Mouse (Mus musculus) embryonic facial prominence, embryonic 15.5 days (tissue): ENCODE data around the gene Dip2b. TPM values are rescaled to one million over a fixed set of nuclear protein-coding genes. Genes with fewer than 3 reads are reported as not detected.

Experiments used
- ATAC-seq: fragments of 200-750 bp; cut with Nextera tagmentation; 2 replicates; pipeline ENCODE4 v1.8.0; 2017; ENCODE audit warnings: low read depth, moderate TSS enrichment; ENCODE audit not compliant: insufficient number of reproducible peaks, low FRiP score, low TSS enrichment
- H3K27ac ChIP-seq: fragments of 300-500 bp; sonication (generic); replicated peaks from 2 replicates; pipeline ENCODE4 v1.5.1; 2015; ENCODE audit warnings: mild to moderate bottlenecking, inconsistent platforms
- H3K27me3 ChIP-seq: fragments of 300-500 bp; sonication (generic); 2 replicates; pipeline ENCODE4 v1.6.1; 2015; ENCODE audit warnings: inconsistent platforms
- H3K36me3 ChIP-seq: fragments of 300-500 bp; sonication (generic); 2 replicates; pipeline ENCODE4 v1.6.1; 2015; ENCODE audit warnings: mild to moderate bottlenecking, inconsistent platforms
- H3K4me1 ChIP-seq: fragments of 300-500 bp; sonication (generic); 2 replicates; pipeline ENCODE4 v1.6.1; 2015; ENCODE audit warnings: inconsistent platforms
- H3K4me2 ChIP-seq: fragments of 300-500 bp; sonication (generic); replicated peaks from 2 replicates; pipeline ENCODE4 v1.6.1; 2015; ENCODE audit warnings: mild to moderate bottlenecking, inconsistent platforms
- H3K4me3 ChIP-seq: fragments of 300-500 bp; sonication (generic); replicated peaks from 2 replicates; pipeline ENCODE4 v1.5.1; 2015; ENCODE audit warnings: mild to moderate bottlenecking, inconsistent platforms
- H3K9ac ChIP-seq: fragments of 300-500 bp; sonication (generic); 2 replicates; pipeline ENCODE4 v1.6.1; 2015; ENCODE audit warnings: inconsistent platforms
- H3K9me3 ChIP-seq: fragments of 300-500 bp; sonication (generic); replicated peaks from 2 replicates; pipeline ENCODE4 v1.6.1; 2016; ENCODE audit warnings: inconsistent platforms
- whole genome bisulfite sequencing: fragments of 180-500 bp; shearing (Covaris S2); methylation state at CpG from one replicate; pipeline ENCODE4 v1.1.7; 2015; 5-methylcytosine and 5-hydroxymethylcytosine counted together
- polyA plus RNA-seq: library from polyadenylated mRNA; unstranded; fragments of >200 nt; fragmentation: Nextera tagmentation; extraction: Ambion mirVana; gene quantifications from 2 replicates; pipeline ENCODE4 v1.2.1, GENCODE M21; 2015

Dip2b gene
- polyA plus RNA-seq: 11.2 and 11.5 TPM in 2 replicates

DNA sequence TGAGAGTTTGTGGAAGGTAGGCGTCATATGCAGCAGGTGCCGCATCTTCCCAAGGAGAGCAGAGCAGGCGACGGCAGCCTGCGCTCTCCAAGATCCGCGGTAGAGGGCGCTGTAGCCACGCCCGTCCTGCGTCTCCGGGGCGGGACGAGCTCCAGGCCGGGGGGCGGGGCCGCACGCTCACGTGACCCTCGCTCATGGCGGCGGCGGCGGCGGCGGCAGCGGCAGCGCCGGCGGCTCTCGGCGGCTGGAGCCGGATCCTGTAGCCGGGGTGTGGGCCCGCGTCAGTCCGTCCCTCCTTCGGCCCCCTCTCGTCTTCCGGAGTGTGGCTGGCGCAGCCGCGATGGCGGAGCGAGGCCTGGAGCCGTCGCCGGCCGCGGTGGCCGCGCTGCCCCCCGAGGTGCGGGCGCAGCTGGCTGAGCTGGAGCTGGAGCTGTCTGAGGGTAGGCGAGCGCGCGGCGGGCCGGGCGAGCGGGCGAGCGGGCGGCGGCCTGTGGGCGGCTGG lies at the start of gene Dip2b:
Gene Dip2b (plus strand): TSS at position 195 of the 502 bp plus-strand sequence.
- no peaks in the 10 kb centered on the region for H3K36me3 ChIP-seq
- H3K27ac ChIP-seq: peak within 1 kb of the TSS; percentile 96
- no peaks in the 10 kb centered on the region for H3K9me3 ChIP-seq
- no peaks in the 10 kb centered on the region for H3K27me3 ChIP-seq
- WGBS: under 1% methylated on average over 53 of the region's 68 CpGs
- H3K4me2 ChIP-seq: peak within 1 kb of the TSS; percentile 62
- H3K9ac ChIP-seq: peak within 1 kb of the TSS; percentile 97
- ATAC-seq: peak; percentile 91
- H3K4me1 ChIP-seq: peaks cover 29% of the 10 kb centered on the region
- peak within 1 kb of the TSS; percentile 95 for H3K4me3 ChIP-seq

DNA sequence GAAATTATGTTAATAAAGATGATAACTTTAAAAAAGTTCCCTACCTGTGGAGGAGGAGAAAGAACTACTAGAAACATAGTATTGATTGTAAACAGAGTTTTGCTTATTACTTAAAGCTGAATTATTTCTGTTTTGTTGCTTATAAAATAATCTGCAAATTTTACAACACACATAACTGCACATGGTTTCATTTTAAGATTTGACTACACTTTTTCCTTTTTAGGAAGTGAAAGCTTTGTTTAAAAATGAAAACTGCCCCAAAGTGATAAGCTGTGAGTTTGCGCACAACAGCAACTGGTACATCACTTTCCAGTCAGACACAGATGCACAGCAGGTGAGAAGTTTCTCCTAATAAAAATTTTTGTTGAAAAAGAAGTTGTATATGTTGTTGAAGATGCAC lies 45.4 kb upstream of the Dip2b start:
- Histone ChIP-seq H3K4me3 (no peak overlapping the region), H3K4me2 (no peak overlapping the region), H3K36me3 (peaks cover 37% of the 10 kb centered on the region), H3K9me3 (no peaks in the 10 kb centered on the region), H3K9ac (no peak overlapping the region), H3K4me1 (no peaks in the 10 kb centered on the region), H3K27me3 (no peaks in the 10 kb centered on the region), H3K27ac (no peak overlapping the region)
- WGBS: 100% methylated on average over 1 of the region's 1 CpGs
- ATAC-seq: no peak

DNA sequence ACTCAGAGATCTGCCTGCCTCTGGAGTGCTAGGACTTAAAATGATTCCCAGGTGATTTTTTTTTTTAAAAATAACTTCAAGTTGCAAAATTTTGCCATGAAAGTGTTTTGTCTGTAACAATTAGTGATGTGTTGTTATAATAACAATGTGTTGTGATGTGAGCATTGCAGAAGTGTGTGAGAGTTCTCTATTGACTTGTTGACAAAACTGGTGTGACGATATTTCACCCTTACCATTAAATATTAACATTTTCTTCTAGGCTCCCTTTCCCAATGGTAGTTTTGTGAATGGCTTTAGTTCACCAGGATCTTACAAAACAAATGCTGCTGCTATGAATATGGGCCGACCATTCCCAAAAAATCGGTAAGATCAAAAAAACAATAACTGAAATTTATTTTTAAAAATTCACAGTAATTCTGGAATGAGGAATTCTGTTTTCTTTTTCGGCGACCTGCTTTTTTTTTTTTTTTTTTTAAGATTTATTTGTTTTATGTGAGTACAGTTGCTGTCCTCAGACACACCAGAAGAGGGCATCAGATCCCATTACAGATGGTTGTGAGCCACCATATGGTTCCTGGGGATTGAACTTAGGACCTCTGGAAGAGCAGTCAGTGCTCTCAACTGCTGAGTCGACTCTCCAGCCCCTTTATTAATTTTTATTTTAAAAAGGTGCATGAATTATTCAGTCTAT lies 41.2 kb upstream of the Dip2b start:
- Histone ChIP-seq H3K27me3 (no peaks in the 10 kb centered on the region), H3K4me2 (no peak overlapping the region), H3K36me3 (peaks cover 32% of the 10 kb centered on the region), H3K9me3 (no peaks in the 10 kb centered on the region), H3K4me1 (no peaks in the 10 kb centered on the region), H3K4me3 (no peak overlapping the region), H3K27ac (no peak overlapping the region), H3K9ac (no peak overlapping the region)
- ATAC-seq: no peak
- WGBS: 90% methylated on average over 6 of the region's 6 CpGs

DNA sequence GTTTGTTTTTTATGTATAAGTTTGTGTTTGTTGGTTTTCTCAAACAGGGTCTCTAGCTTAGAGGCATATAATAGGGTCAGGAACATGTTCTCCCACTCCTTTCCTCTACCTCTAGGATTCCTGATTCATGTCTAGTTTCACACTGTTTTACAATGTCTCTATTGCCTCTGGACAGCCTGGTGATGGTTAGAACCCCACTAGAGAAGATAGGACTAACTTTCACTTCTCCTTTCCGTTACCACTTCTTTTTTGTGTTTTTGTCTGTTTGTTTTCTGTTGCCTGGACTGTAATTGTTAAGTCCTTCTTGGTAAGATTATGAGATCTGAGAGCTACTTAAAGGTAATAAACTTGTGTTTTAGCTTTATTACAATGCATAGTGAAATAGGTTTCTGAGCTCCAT lies 39.1 kb upstream of the Dip2b start:
- Histone ChIP-seq H3K27me3 (no peaks in the 10 kb centered on the region), H3K27ac (no peak overlapping the region), H3K9me3 (no peaks in the 10 kb centered on the region), H3K4me2 (no peak overlapping the region), H3K4me3 (no peak overlapping the region), H3K9ac (no peak overlapping the region), H3K36me3 (peaks cover 39% of the 10 kb centered on the region), H3K4me1 (no peaks in the 10 kb centered on the region)
- ATAC-seq: no peak
- 89% methylated on average over 1 of the region's 1 CpGs for WGBS

DNA sequence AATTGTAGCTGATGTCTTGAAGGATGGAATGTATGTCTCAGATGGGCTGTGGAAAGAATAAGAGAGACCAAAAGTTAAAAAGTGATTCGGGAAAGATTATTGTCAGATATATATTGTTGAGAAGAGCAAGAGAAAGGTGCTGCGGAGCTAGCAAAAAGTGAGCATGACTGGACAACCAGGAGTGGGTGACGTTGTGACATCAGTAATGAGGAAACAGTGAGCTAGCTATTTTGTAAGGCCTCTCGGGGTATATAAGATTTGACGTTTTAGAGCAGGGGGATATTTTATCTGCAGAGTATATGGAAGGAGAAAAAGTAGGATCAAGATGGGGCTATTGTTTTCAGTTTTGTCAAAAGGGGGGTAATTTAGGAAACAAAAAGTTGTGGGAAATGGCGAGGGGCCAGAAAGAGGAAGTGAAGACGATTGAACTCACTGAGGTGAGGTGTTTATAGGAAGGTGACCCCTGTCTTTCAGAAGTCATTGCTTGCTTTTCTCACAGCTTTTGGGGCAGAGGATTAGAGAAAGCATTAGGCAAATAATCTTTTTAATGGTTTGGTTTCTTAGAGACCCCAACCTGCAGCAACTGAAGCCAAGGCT lies 33.7 kb upstream of the Dip2b start:
- H3K9me3 ChIP-seq: no peaks in the 10 kb centered on the region
- H3K9ac ChIP-seq: no peak overlapping the region
- H3K27me3 ChIP-seq: no peaks in the 10 kb centered on the region
- no peak overlapping the region for H3K27ac ChIP-seq
- no peaks in the 10 kb centered on the region for H3K4me1 ChIP-seq
- H3K4me3 ChIP-seq: no peak overlapping the region
- peaks cover 60% of the 10 kb centered on the region for H3K36me3 ChIP-seq
- H3K4me2 ChIP-seq: no peak overlapping the region
- WGBS: 87% methylated on average over 7 of the region's 7 CpGs
- ATAC-seq: no peak

DNA sequence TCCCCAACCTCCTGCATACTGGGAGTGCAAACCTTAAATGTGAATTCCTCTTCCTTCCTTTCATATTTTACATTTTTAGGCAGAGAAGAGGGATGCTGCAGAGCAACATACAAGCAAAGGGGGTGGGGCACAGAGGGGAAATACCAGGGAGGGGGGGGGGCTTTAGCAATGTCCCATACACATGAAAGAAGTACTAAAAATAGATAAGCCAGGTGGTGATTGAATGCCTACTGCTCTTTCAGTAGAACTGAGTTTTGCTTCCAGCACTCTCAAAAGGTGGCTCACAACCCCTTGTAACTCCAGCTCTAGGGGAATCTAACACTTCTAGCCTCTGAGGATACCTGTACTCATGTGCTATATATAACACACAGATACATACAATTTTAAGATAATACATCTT lies 32.3 kb upstream of the Dip2b start:
- Histone ChIP-seq H3K9me3 (no peaks in the 10 kb centered on the region), H3K4me2 (no peak overlapping the region), H3K36me3 (peaks cover 72% of the 10 kb centered on the region), H3K4me1 (no peaks in the 10 kb centered on the region), H3K27ac (no peak overlapping the region), H3K27me3 (no peaks in the 10 kb centered on the region), H3K9ac (no peak overlapping the region), H3K4me3 (no peak overlapping the region)
- ATAC-seq: no peak

DNA sequence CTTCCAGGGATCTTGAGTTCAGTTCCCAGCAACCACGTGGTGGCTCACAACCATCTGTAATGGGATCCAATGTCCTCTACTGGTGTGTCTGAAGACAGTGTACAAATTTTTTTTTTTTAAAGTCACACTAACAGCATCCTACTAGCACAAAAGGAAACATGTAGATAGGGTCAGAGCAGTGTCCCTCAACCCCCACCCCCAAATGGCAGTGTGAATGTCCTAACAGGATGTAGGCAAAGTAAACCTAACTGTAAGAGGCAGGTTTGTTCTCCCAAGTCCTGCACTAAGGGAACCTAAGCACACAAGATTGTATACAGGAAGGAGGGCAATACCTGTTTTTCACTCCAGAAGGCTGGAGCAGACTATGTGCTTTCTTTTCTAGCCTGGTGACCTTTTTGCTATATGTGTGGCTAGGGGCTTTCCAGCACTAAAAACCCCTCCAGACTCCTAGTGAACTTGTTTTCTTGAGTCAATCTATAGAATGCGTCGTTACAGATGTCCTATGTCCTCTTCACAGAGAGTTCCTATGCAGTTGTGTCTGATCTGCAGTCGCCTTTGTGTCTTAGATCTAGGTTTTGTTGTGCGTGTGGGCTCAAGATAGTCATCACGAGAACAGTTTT lies 20.1 kb upstream of the Dip2b start:
- H3K4me3 ChIP-seq: no peak overlapping the region
- H3K4me2 ChIP-seq: no peak overlapping the region
- no peak for ATAC-seq
- H3K9me3 ChIP-seq: no peaks in the 10 kb centered on the region
- no peaks in the 10 kb centered on the region for H3K27me3 ChIP-seq
- 71% methylated on average over 6 of the region's 6 CpGs for WGBS
- 0 out of 2 replicates have a peak, but pooled peaks cover 2% of the 10 kb centered on the region for H3K4me1 ChIP-seq
- H3K27ac ChIP-seq: no peak overlapping the region
- peaks cover 3% of the 10 kb centered on the region; the same call in 1 of the 2 replicates for H3K36me3 ChIP-seq
- no peak overlapping the region for H3K9ac ChIP-seq

DNA sequence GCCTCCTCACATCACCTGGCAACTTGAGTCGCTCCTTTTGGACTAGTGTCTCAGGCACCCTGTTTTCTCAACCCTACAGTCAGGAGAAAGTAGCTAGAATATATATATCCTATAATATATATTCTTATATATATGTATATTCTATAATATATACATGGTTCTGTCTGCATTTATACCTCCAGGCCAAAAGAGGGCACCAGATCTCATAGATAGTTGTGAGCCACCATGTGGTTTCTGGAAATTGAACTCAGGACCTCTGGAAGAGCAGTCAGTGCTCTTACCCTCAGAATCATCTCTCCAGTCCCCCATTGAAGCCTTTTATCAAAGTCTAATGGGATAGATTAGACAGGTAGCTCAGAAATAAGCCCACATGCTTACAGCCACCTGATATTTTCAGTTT lies 17.3 kb upstream of the Dip2b start:
- Histone ChIP-seq H3K9me3 (no peaks in the 10 kb centered on the region), H3K4me3 (no peak overlapping the region), H3K4me2 (no peak overlapping the region), H3K36me3 (no peaks in the 10 kb centered on the region), H3K9ac (no peak overlapping the region), H3K27me3 (no peaks in the 10 kb centered on the region), H3K4me1 (0 out of 2 replicates have a peak, but pooled peaks cover 5% of the 10 kb centered on the region), H3K27ac (no peak overlapping the region)
- WGBS: 82% methylated on average over 1 of the region's 1 CpGs
- ATAC-seq: no peak

DNA sequence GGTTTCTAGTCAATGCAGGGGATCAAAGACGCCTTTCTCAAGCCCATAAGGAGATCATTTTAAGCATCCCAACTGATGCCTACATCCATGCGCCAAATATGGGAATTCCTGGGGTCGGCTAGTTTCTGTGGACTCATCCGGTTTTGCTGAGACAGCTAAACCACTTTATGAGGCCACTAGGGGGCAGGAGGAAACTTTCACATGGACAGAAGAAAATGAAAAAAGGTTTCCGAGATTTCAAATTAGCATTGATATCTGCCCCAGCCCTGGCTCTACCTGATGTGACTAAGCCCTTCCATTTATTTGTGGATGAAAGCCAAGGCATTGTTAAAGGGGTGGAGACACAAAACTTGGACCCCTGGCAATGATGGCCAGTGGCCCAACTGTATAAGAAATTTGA lies 15.5 kb upstream of the Dip2b start:
- no peak overlapping the region for H3K9ac ChIP-seq
- H3K36me3 ChIP-seq: no peaks in the 10 kb centered on the region
- no peak for ATAC-seq
- no peak overlapping the region for H3K4me3 ChIP-seq
- no peak overlapping the region for H3K27ac ChIP-seq
- no peaks in the 10 kb centered on the region for H3K27me3 ChIP-seq
- no peaks in the 10 kb centered on the region for H3K9me3 ChIP-seq
- H3K4me2 ChIP-seq: no peak overlapping the region
- 0 out of 2 replicates have a peak, but pooled peaks cover 5% of the 10 kb centered on the region for H3K4me1 ChIP-seq
- WGBS: 11% methylated on average over 5 of the region's 5 CpGs

DNA sequence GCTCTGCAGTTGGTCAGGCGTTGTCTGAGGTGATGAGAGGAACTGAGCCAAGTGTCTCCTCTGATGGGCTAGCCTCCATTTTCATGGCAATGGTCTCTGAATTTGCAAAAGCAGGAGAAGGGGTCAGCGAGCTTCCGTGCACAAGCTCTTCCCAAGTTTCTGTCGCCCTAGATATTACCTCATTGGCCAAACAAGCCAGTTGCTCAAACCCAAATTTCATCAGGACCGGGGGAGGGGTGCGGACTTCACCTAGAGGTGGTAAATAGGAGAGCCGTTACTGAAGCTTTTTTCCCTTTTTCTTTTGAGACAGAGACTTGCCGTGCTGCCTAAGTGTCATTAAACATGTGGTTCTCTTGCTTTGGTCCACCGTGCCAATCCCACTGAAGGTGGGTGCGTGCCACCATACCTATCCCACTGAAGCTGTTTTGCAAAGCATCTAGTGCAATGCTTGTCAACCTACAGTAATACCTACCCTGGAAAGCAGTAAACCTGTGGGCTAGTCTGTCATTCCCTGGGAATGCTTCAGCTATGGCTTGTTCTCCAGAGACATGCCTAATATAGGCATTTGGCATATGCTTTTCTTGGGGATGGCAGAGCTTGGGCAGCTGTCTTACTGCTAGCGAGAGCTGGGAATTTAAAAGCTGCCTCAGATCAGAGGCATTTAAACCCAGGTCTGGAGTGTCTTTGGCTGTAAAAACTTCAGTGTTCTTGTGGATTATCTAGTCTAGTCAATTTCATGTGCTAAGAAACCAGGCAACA lies 13.2 kb upstream of the Dip2b start:
- no peaks in the 10 kb centered on the region for H3K27me3 ChIP-seq
- WGBS: 75% methylated on average over 11 of the region's 11 CpGs

DNA sequence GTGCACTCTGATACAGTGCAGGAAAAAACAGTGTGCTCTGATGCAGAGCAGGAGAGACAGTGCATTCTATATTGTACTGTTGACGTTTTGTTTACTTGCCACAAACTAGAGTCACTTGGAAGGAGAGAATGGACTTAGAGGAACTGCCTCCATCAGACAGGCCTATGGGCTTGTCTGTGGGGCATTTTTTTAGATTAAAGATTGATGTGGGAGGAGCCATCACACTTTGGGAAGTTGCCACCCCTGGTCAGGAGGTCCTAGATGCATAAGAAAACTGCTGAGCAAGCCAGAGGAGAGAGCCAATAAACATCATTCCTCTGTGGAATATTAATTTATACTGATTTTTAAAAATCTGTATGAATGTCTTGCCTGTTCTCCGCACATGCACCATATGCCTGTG lies 10.3 kb upstream of the Dip2b start:
- WGBS: 73% methylated on average over 2 of the region's 2 CpGs
- H3K4me1 ChIP-seq: 0 out of 2 replicates have a peak, but pooled peaks cover 3% of the 10 kb centered on the region
- ATAC-seq: no peak

More for the DNA sequence above, 13.2 kb upstream of the Dip2b start:
- Histone ChIP-seq H3K27ac (no peak overlapping the region), H3K9ac (no peak overlapping the region), H3K36me3 (no peaks in the 10 kb centered on the region), H3K9me3 (no peaks in the 10 kb centered on the region), H3K4me1 (0 out of 2 replicates have a peak, but pooled peaks cover 5% of the 10 kb centered on the region), H3K4me3 (no peak overlapping the region), H3K4me2 (no peak overlapping the region)
- ATAC-seq: no peak

More for the DNA sequence above, 10.3 kb upstream of the Dip2b start:
- H3K27me3 ChIP-seq: no peaks in the 10 kb centered on the region
- H3K4me2 ChIP-seq: no peak overlapping the region
- no peak overlapping the region for H3K9ac ChIP-seq
- H3K36me3 ChIP-seq: no peaks in the 10 kb centered on the region
- no peak overlapping the region for H3K27ac ChIP-seq
- no peaks in the 10 kb centered on the region for H3K9me3 ChIP-seq
- no peak overlapping the region for H3K4me3 ChIP-seq
